In the genomic region with DNA sequence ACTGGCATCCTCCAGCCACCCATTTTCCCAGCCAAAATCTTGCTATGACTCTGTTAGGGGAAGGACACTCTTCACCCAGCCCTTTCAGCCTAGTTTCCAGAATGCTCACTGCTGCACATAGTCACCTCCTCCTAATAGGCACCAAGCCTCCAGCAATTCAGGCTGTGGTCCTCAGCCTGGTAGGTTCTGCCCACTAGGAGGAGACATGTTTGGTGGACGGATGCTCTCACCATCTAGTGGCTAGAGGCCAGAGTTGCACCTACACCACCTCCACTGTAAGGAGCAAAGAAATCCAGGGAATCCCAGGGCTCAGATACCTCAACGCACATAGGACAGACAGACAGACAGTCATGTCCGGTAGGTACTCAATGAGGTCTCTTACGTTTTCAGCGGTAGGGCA, we compare ENCODE assay signal across 7 mouse cellular contexts.
DNase-seq lines count a peak whose midpoint lies in the region.

No protein-coding gene starts in this region.

- intact Hi-C loops in heart, postnatal 36 days (cut with DNase I), result loop anchor here (10.0 kb wide), 1 partner anchor 753 kb away; no protein-coding TSS in a partner anchor
- intact Hi-C loops in left cerebral cortex, postnatal 14 days (cut with DNase I), result no loop called here

- DNase-seq in left cerebral cortex, adult 18-20 months (ENCODE audit: low spot score in 2 of 2), result peak; percentile 61 to 66
- no peak for DNase-seq in left cerebral cortex, adult 11 months (ENCODE audit: low spot score)
- peak; percentile 93 for DNase-seq in ES-CJ7 (ENCODE audit: low read depth, low spot score)
- peak; percentile 30 for DNase-seq in adipocyte (ENCODE audit: low spot score)
- DNase-seq in heart, postnatal 36 days, result peak; percentile 48 to 56
- DNase-seq in left cerebral cortex, postnatal 14 days (ENCODE audit: low spot score in 2 of 2), result peak; percentile 75 to 81
- peak; percentile 37 to 38 for DNase-seq in spleen, postnatal 36 days (ENCODE audit: low spot score in 2 of 2)
